Mouse (Mus musculus): ENCODE measurements around the gene Tube1.
"Not testable (repeated sequence)": the region's sequence is repeated elsewhere in the genome, so short reads cannot be mapped to it uniquely, and the experiment has no call there.

The Tube1 gene

DNA sequence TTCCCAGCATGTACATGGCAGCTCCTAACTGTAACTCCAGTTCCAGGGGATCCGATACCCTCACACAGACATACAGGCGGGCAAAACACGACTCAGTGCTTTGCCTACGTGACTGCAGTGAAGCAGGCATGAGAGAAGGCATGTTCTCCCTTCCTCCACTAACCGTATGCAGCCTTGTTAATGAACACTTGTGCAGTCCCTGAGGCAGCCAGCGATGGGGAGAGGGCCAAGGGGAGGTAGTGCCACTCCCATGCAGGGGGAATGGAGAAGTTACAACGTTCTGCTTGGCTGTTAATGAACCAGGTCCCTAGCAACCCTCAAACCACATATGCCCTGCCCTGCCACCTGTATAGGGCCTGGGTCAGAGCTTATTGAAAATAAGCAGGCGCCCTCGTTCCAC lies 35.9 kb downstream of the Tube1 start:
- no peak for DNase-seq (ENCODE audit: low spot score)

- DNase-seq (ENCODE audit: low spot score): peak; percentile 65
Measured at GRCm38 (mm10) chr10:39170181-39170580, 36.4 kb downstream of the Tube1 start.

GRCm38 (mm10) chr10:39170706-39171105 lies 36.9 kb downstream of the Tube1 start:
- no peak for DNase-seq (ENCODE audit: low spot score)

- DNase-seq (ENCODE audit: low spot score): peak; percentile 93
Measured at GRCm38 (mm10) chr10:39171134-39171533, 37.4 kb downstream of the Tube1 start.

GRCm38 (mm10) chr10:39171603-39172539 lies 38.1 kb downstream of the Tube1 start:
- DNase-seq (ENCODE audit: low spot score): peak; percentile 93

GRCm38 (mm10) chr10:39172540-39172931 lies 38.8 kb downstream of the Tube1 start:
- no peak for DNase-seq (ENCODE audit: low spot score)

DNA sequence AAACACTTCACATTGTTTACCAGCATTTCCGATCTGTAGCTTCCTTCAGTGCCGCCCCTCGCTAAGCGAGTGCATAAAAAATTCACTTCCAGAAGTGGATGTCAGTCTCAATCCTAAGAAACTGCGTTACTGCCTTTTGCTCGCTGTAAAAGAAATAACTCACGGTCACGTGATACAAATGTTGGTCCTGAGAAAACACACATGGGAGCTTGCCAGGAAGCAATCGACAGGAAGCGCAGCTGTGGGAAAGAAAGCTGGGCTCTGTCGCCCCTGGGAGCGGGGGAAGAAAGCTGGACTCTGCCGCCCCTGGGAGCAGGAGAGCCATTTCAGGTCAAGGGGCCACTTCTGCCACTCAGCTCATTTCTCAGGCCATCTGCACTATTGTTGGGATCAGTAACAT lies 39.3 kb downstream of the Tube1 start:
- DNase-seq (ENCODE audit: low spot score): no peak

GRCm38 (mm10) chr10:39176981-39177380 lies 43.2 kb downstream of the Tube1 start:
- DNase-seq (ENCODE audit: low spot score): no peak

DNA sequence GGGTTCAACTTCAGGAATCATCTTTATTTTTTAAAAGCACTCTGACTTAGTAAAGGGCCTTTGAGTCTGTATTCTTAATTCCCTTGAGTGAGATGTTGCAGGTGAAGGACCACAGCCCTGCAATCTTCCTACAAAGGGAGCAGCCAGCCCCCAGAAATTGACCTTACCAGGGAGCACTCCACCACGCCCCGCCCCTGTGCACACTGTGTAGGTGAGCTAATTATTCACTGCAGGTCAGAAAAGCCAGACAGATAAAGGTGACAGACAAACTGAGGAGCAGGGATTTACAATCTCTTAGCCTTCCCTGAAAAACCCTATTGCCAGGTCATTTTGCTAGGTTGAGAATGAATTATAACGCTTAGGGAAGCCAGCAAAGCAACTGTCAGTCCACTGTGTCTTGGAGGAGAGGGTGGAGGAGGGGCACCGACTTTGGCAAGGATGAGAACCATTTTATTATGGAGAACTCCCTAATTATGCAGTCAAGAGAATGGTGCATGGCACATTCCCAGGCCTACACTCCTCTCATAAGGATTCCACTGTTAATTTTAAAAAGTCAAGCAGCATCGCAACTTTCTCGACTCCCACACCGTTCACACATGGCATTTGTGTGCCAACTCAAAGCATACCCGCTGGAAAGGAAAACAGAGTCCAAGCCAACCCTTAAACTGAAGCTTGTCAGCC lies 51.2 kb downstream of the Tube1 start:
- DNase-seq (ENCODE audit: low spot score): no peak

DNA sequence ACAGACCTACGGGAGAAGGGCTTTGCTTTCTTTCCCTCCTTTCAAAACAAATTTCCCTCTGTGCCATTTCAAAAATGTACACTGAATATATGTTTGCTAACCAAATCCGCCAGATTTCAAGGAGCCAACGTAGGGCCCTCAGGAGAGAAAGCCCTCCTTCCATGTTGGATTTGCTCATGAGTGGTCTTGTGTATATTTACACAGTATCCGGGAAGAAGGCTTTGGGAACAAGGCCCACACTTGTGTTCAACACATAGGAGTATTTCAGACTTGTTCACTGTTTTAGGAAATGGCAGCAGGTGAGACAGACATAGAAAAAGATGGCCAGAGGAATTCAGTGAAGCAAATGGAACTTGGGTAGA lies 51.8 kb downstream of the Tube1 start:
- no peak for DNase-seq (ENCODE audit: low spot score)

- DNase-seq (ENCODE audit: low spot score): peak; percentile 63
Measured at GRCm38 (mm10) chr10:39192673-39193072, 58.9 kb downstream of the Tube1 start.

- DNase-seq (ENCODE audit: low spot score): not testable (repeated sequence)
Measured at GRCm38 (mm10) chr10:39198216-39198615, 64.4 kb downstream of the Tube1 start.
